In genomic region chr11:102432115-102432843, GRCm38 (mm10) we compare ENCODE assay signal across 8 mouse cellular contexts. TPM values are rescaled to one million over a fixed set of nuclear protein-coding genes. Genes with fewer than 3 reads are reported as not detected.
DNase-seq lines count a peak whose midpoint lies in the region; ATAC-seq and TF ChIP-seq lines count a peak whose summit lies in the region.

No protein-coding gene starts in this region.

- WGBS in lung, embryonic 14.5 days: 60% methylated on average over 16 of the region's 16 CpGs

- 0 out of 2 replicates have a peak overlapping the region, but pooled peaks have one; percentile 8 for H3K4me2 ChIP-seq in lung, embryonic 14.5 days

- H3K36me3 ChIP-seq in lung, embryonic 14.5 days (ENCODE audit: insufficient read depth): peaks cover 33% of the 10 kb centered on the region

- TF ChIP-seq CTCF in lung, embryonic 14.5 days (IDR thresholded peaks at IDR 0.05; ENCODE audit: low read depth): no peak

- no peaks in the 10 kb centered on the region for H3K27me3 ChIP-seq in lung, embryonic 14.5 days (ENCODE audit: insufficient read depth, low read length)

- DNase-seq in cerebellum, adult 8-10 months: peak; percentile 30
- DNase-seq in cerebellum, postnatal 14 days: no peak
- DNase-seq in lung, embryonic 14.5 days: no peak
- DNase-seq in lung, postnatal 10 days: no peak
- DNase-seq in induced T-regulatory cell, adult 2 months (ENCODE audit: low read depth): peak; percentile 67
- DNase-seq in monocyte, adult 2 months (ENCODE audit: low read depth in 1 of 2, low spot score in 2 of 2): peak; percentile 73 to 84
- no peak for DNase-seq in frontal cortex, adult 2 months (ENCODE audit: extremely low spot score in 1 of 2, low spot score in 1 of 2)
- DNase-seq in right cerebral cortex, adult 18-20 months: no peak

- no peak overlapping the region for H3K9ac ChIP-seq in lung, embryonic 14.5 days

- no peaks in the 10 kb centered on the region for H3K9me3 ChIP-seq in lung, embryonic 14.5 days (ENCODE audit: low read depth, low read length)

- no peak for ATAC-seq in lung, embryonic 14.5 days (ENCODE audit: insufficient read depth)

- H3K27ac ChIP-seq in lung, embryonic 14.5 days (ENCODE audit: low read depth): no peak overlapping the region

- no peak overlapping the region for H3K4me3 ChIP-seq in lung, embryonic 14.5 days (ENCODE audit: low read depth, low read length)

- 0 out of 2 replicates have a peak, but pooled peaks cover 2% of the 10 kb centered on the region for H3K4me1 ChIP-seq in lung, embryonic 14.5 days (ENCODE audit: insufficient read depth)

RNA-seq across cellular contexts. Expression of gene Grn, which starts 2.2 kb away (rescaled TPM):
- polyA plus RNA-seq in lung, embryonic 14.5 days (2014; fragmentation: Nextera tagmentation; extraction: Ambion mirVana): 113 and 116 TPM in 2 replicates
- 70.9 and 78.2 TPM in 2 replicates for polyA plus RNA-seq in frontal cortex, adult 2 months (2012; rRNA removed)

RNA-seq across cellular contexts. Expression of gene Fam171a2, which starts 15.2 kb away (rescaled TPM):
- 7.4 and 8.3 TPM in 2 replicates for polyA plus RNA-seq in lung, embryonic 14.5 days (2014; fragmentation: Nextera tagmentation; extraction: Ambion mirVana)
- polyA plus RNA-seq in frontal cortex, adult 2 months (2012; rRNA removed): 69.6 and 70.0 TPM in 2 replicates

RNA-seq across cellular contexts. Expression of gene Slc25a39, which starts 24.5 kb away (rescaled TPM):
- 223 and 244 TPM in 2 replicates for polyA plus RNA-seq in lung, embryonic 14.5 days (2014; fragmentation: Nextera tagmentation; extraction: Ambion mirVana)
- polyA plus RNA-seq in frontal cortex, adult 2 months (2012; rRNA removed): 82.9 and 90.8 TPM in 2 replicates

RNA-seq across cellular contexts. Expression of gene Itga2b, which starts 37.6 kb away (rescaled TPM):
- 10.1 and 10.7 TPM in 2 replicates for polyA plus RNA-seq in lung, embryonic 14.5 days (2014; fragmentation: Nextera tagmentation; extraction: Ambion mirVana)
- polyA plus RNA-seq in frontal cortex, adult 2 months (2012; rRNA removed): 4.5 and 5.3 TPM in 2 replicates

RNA-seq across cellular contexts. Expression of gene Rundc3a, which starts 39.1 kb away (rescaled TPM):
- polyA plus RNA-seq in lung, embryonic 14.5 days (2014; fragmentation: Nextera tagmentation; extraction: Ambion mirVana): 1.1 and 1.3 TPM in 2 replicates
- polyA plus RNA-seq in frontal cortex, adult 2 months (2012; rRNA removed): 538 and 540 TPM in 2 replicates

Comparison
In these comparisons a context has a peak if more than half of its experiments do, and no peak if none do; other contexts are left out.
1. DNase-seq: peak in cerebellum, adult 8-10 months (single experiment), induced T-regulatory cell, adult 2 months (single experiment) and monocyte, adult 2 months (2 of 2); none in cerebellum, postnatal 14 days (0 of 2), lung, embryonic 14.5 days (single experiment), lung, postnatal 10 days (single experiment), frontal cortex, adult 2 months (0 of 2) and right cerebral cortex, adult 18-20 months (single experiment).